ENCODE assay signal across 28 mouse cellular contexts in the genomic region with DNA sequence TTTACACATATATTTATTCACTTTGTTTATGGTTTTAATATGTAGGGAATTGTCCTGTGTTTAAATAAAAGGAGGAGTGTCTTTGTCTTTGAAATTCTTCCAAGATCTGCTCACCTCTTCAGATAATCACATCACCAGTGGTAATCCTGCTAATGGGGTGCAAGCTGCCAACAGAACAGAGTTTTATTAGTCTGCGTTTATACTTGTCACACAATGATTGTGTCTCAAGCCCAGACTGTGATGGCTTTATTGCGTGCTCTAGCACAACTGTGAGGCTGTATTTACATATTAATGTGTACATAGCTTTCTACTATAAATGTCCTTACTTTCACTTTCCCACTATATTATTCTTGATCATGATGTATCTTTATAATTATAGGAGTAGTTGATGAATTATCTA.
"Had no signal": no experiment of that assay in that cellular context is flagged by ENCODE, and none has a peak within 500 bp of the region (broad histone marks: within the 10 kb centered on the region; RNA-seq: fewer than 3 reads in every experiment).

No protein-coding gene starts in this region.

- H3K9ac ChIP-seq: heart, embryonic 13.5 days; heart, embryonic 15.5 days; hindbrain, embryonic 12.5 days; hindbrain, embryonic 14.5 days; intestine, embryonic 15.5 days; limb, embryonic 12.5 days; liver, embryonic 13.5 days; liver, embryonic 15.5 days had no signal

- ATAC-seq: hindbrain, embryonic 16.5 days; inflammation-experienced regulatory T-cells, adult 6 months; intestine, embryonic 15.5 days; intestine, postnatal 0 days had no signal

- H3K4me1 ChIP-seq: heart, embryonic 15.5 days; hindbrain, embryonic 12.5 days; intestine, embryonic 15.5 days had no signal

- DNase-seq: gastrocnemius, adult 2 months; gastrocnemius, postnatal 10 days; gastrocnemius, postnatal 36 days; heart, adult 18-20 months; heart, postnatal 14 days; heart, postnatal 36 days; kidney, adult 18-20 months; kidney, adult 8-10 months; kidney, postnatal 10 days; kidney, postnatal 25 days; kidney, postnatal 4 days; liver; liver, embryonic 13.5 days had no signal

- H3K36me3 ChIP-seq: heart, embryonic 13.5 days; heart, embryonic 15.5 days; hindbrain, embryonic 12.5 days; intestine, embryonic 15.5 days; limb, embryonic 10.5 days; limb, embryonic 12.5 days; liver, embryonic 13.5 days; liver, embryonic 15.5 days had no signal

- H3K27ac ChIP-seq: gastrocnemius, adult 2 months; heart, embryonic 13.5 days; heart, embryonic 15.5 days; hindbrain, embryonic 12.5 days; hindbrain, embryonic 14.5 days; intestine, embryonic 15.5 days; layer of hippocampus, adult 2 months; left cerebral cortex, adult 2 months; limb, embryonic 10.5 days; limb, embryonic 12.5 days; liver, embryonic 13.5 days; liver, embryonic 15.5 days had no signal

- H3K4me2 ChIP-seq: heart, embryonic 11.5 days; heart, embryonic 13.5 days; heart, embryonic 15.5 days; hindbrain, embryonic 12.5 days; hindbrain, embryonic 14.5 days; intestine, embryonic 15.5 days; limb, embryonic 12.5 days; liver, embryonic 11.5 days; liver, embryonic 13.5 days; liver, embryonic 15.5 days had no signal

- H3K9me3 ChIP-seq: heart, embryonic 13.5 days; heart, embryonic 15.5 days; hindbrain, embryonic 12.5 days; intestine, embryonic 15.5 days; limb, embryonic 10.5 days; limb, embryonic 12.5 days; liver, embryonic 13.5 days; liver, embryonic 15.5 days had no signal

- H3K27me3 ChIP-seq: heart, embryonic 13.5 days; heart, embryonic 15.5 days; hindbrain, embryonic 12.5 days; intestine, embryonic 15.5 days; limb, embryonic 12.5 days; liver, embryonic 13.5 days had no signal

- H3K4me3 ChIP-seq: gastrocnemius, adult 2 months; heart, embryonic 13.5 days; heart, embryonic 15.5 days; hindbrain, embryonic 12.5 days; intestine, embryonic 15.5 days; layer of hippocampus, adult 2 months; left cerebral cortex, adult 2 months; limb, embryonic 10.5 days; limb, embryonic 12.5 days; liver, embryonic 13.5 days; liver, embryonic 15.5 days had no signal
